Mouse (Mus musculus) bone marrow, adult 2 months (tissue): ENCODE data around the gene Ly6g6d. TPM values are rescaled to one million over a fixed set of nuclear protein-coding genes. Genes with fewer than 3 reads are reported as not detected.
A peak's percentile ranks its signal among the peaks of the same experiment; 100 is the strongest.

Experiments used
- H3K27ac ChIP-seq: fragments of 200-500 bp; 2 replicates; pipeline ENCODE4 v1.5.1; 2012; ENCODE audit warnings: low read depth, mild to moderate bottlenecking, control low read depth, inconsistent platforms, low read length; ENCODE audit not compliant: control insufficient read depth, poor library complexity, insufficient read depth
- H3K4me1 ChIP-seq: fragments of 200-500 bp; 2 replicates; pipeline ENCODE4 v1.6.1; 2011; ENCODE audit warnings: low read length; ENCODE audit not compliant: control insufficient read depth, insufficient read depth
- H3K4me3 ChIP-seq: fragments of 200-500 bp; replicated peaks from 2 replicates; pipeline ENCODE3; 2011; ENCODE audit warnings: mild to moderate bottlenecking, low read depth, low read length, control low read depth; ENCODE audit not compliant: control insufficient read depth
- CTCF ChIP-seq: fragments of 200-500 bp; IDR thresholded peaks from 2 replicates; pipeline ENCODE4 v1.5.1; 2011; ENCODE audit warnings: low read length, control low read depth; ENCODE audit not compliant: control insufficient read depth, insufficient read depth
- POLR2A ChIP-seq: fragments of 200-500 bp; IDR thresholded peaks from 2 replicates; pipeline ENCODE4 v1.6.1; 2011; ENCODE audit warnings: low read depth, mild to moderate bottlenecking, control low read depth, low read length, borderline replicate concordance; ENCODE audit not compliant: control insufficient read depth
- WGBS: fragments of 180-500 bp; shearing (Covaris S2); methylation state at CpG from one replicate; pipeline ENCODE4 v1.1.7; 2018; 5-methylcytosine and 5-hydroxymethylcytosine counted together
- polyA plus RNA-seq: library from polyadenylated mRNA; stranded (reverse); fragments of >200 nt; gene quantifications from 2 replicates; pipeline ENCODE4 v1.2.4, GENCODE M21; 2011; ENCODE audit warnings: low replicate concordance; ENCODE audit not compliant: missing spikeins, insufficient read depth, insufficient read length

Gene Ly6g6d
- polyA plus RNA-seq, 1 experiment: 26.2 TPM

GRCm38 (mm10) chr17:35082841-35083576, 5.1 kb upstream of the Ly6g6d start:
- no peak overlapping the region for H3K27ac ChIP-seq
- TF ChIP-seq CTCF (no peak), POLR2A (no peak)
- peaks cover 1% of the 10 kb centered on the region; the same call in 1 of the 2 replicates for H3K4me1 ChIP-seq
- 91% methylated on average over 16 of the region's 16 CpGs for WGBS
- H3K4me3 ChIP-seq: no peak overlapping the region

- WGBS: 86% methylated on average over 4 of the region's 4 CpGs
- no peak overlapping the region for H3K27ac ChIP-seq
- H3K4me3 ChIP-seq: no peak overlapping the region
- no peak for TF ChIP-seq CTCF
- no peak for TF ChIP-seq POLR2A
- H3K4me1 ChIP-seq: peaks cover 5% of the 10 kb centered on the region; the same call in 1 of the 2 replicates
Observed at GRCm38 (mm10) chr17:35080710-35081109, 2.8 kb upstream of the Ly6g6d start.

DNA sequence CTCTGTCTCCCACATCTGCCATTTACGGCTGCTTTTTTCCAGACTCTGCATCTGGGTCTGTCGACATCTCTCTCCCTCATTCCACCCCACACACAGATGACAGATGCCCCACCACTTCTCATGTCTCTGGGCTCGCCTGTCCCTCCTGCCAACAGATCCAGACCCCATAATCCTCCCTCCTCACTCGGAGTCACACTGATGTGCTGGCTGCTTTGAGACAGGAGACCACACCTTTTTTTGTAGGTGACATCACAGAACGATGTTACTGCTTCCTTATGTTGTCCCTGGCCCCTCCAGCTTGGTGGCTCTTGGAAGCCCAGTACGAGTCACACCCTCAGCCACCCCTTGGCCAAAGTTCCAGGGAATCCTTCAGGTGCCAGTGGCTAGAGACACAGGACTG, 2.4 kb upstream of the Ly6g6d start:
- TF ChIP-seq POLR2A (no peak), CTCF (no peak)
- WGBS: 51% methylated on average over 6 of the region's 6 CpGs
- Histone ChIP-seq H3K4me3 (no peak overlapping the region), H3K27ac (peak overlapping the region; percentile 2; the same call in 1 of the 2 replicates), H3K4me1 (peaks cover 5% of the 10 kb centered on the region; the same call in 1 of the 2 replicates)

GRCm38 (mm10) chr17:35079778-35080177, 1.9 kb upstream of the Ly6g6d start:
- WGBS: 39% methylated on average over 9 of the region's 9 CpGs
- H3K27ac ChIP-seq: peak overlapping the region; percentile 50; the same call in 1 of the 2 replicates
- TF ChIP-seq POLR2A (no peak), CTCF (peak; percentile 12; the same call in 1 of the 2 replicates)
- H3K4me1 ChIP-seq: peaks cover 5% of the 10 kb centered on the region; the same call in 1 of the 2 replicates
- H3K4me3 ChIP-seq: no peak overlapping the region

DNA sequence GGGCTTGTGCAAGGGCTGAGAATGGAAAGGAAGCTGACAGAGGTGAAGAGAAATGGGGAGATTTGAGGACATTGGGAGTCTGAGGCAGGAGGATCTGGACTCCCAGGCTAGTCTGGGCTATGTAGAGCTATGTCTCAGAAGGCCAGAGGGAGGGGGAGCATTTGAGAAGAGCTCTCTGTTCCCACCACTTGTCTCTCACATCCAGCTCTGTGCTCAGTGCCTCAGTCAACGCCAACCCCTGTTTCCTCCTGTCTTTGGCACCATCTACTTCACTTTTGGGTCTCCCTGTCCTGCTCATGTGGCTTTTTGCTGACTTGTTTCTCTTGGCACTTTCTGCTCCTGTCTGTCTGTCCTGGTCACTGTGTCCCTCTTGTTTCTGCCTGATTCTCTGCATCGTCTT, 580 bp downstream of the Ly6g6d start:
- Histone ChIP-seq H3K4me1 (peaks cover 5% of the 10 kb centered on the region; the same call in 1 of the 2 replicates), H3K27ac (no peak overlapping the region), H3K4me3 (no peak overlapping the region)
- TF ChIP-seq CTCF: no peak
- TF ChIP-seq POLR2A: no peak
- WGBS: 11% methylated on average over 2 of the region's 2 CpGs

DNA sequence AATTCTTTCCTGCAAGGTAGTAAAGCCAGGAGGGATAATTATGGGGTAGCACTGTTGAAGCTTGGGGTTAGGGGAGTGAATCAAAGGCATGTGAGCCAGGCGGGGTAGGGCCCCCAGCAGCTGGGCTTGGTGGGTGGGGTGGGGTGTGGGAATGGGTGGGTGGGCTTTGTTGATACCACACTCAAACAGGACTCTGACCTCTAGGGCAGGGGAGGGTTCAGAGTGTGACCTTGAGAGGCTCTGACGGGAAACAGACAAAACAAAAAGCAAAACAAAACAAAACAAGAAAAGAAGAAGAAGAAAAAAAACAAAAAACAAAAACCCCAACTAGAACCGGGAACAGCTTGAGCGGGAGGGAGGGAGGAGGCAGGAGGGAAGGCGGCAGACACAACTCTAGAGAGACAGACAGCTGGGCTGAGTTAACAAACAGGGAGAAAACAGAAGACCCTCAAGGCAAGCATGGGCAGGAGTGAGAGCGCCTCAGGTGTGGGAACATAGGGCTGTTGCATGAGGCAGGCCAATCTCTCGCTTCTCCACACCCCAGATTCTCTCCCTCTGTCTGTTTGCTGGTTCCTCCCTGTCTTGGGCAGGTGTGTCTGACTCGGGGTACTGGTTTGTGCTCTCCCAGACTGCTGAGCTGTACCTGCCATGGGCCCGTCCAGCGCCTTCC, 1.2 kb downstream of the Ly6g6d start, which contains the start of gene Ly6g6e:
Gene Ly6g6e (plus strand): TSS at position 396 of the 670 bp plus-strand sequence.
- WGBS: 63% methylated on average over 10 of the region's 10 CpGs
- Histone ChIP-seq H3K27ac (no peak within 1 kb of the TSS), H3K4me1 (peaks cover 5% of the 10 kb centered on the region; the same call in 1 of the 2 replicates), H3K4me3 (peak within 1 kb of the TSS; percentile 4)
- no peak for TF ChIP-seq POLR2A
- no peak for TF ChIP-seq CTCF

GRCm38 (mm10) chr17:35074097-35074496, 3.8 kb downstream of the Ly6g6d start:
- 4% methylated on average over 17 of the region's 17 CpGs for WGBS
- no peak overlapping the region for H3K27ac ChIP-seq
- H3K4me1 ChIP-seq: peaks cover 5% of the 10 kb centered on the region; the same call in 1 of the 2 replicates
- no peak overlapping the region for H3K4me3 ChIP-seq
- TF ChIP-seq CTCF (no peak), POLR2A (no peak)

GRCm38 (mm10) chr17:35071454-35071853, 6.4 kb downstream of the Ly6g6d start:
- no peak overlapping the region for H3K4me3 ChIP-seq
- TF ChIP-seq POLR2A (no peak), CTCF (no peak)
- H3K27ac ChIP-seq: no peak overlapping the region
- H3K4me1 ChIP-seq: no peaks in the 10 kb centered on the region
- 79% methylated on average over 9 of the region's 9 CpGs for WGBS
